Mouse (Mus musculus) midbrain, embryonic 15.5 days (tissue): ENCODE results near the gene Cdc42se2. TPM values are rescaled to one million over a fixed set of nuclear protein-coding genes. Genes with fewer than 3 reads are reported as not detected.

Experiments
- ATAC-seq: fragments of 200-750 bp; cut with Nextera tagmentation; replicated peaks from 2 replicates; pipeline ENCODE4 v1.8.0; 2017; ENCODE audit warnings: moderate TSS enrichment
- H3K27ac ChIP-seq: fragments of 300-500 bp; sonication (generic); 2 replicates; pipeline ENCODE4 v1.5.1; 2015; ENCODE audit warnings: mild to moderate bottlenecking, inconsistent platforms
- H3K27me3 ChIP-seq: fragments of 300-500 bp; sonication (generic); replicated peaks from 2 replicates; pipeline ENCODE4 v1.6.1; 2015; ENCODE audit warnings: inconsistent platforms
- H3K36me3 ChIP-seq: fragments of 300-500 bp; sonication (generic); replicated peaks from 2 replicates; pipeline ENCODE4 v1.6.1; 2015; ENCODE audit warnings: inconsistent platforms
- H3K4me1 ChIP-seq: fragments of 300-500 bp; sonication (generic); 2 replicates; pipeline ENCODE4 v1.6.1; 2015; ENCODE audit warnings: inconsistent platforms
- H3K4me2 ChIP-seq: fragments of 300-500 bp; sonication (generic); 2 replicates; pipeline ENCODE4 v1.6.1; 2015; ENCODE audit warnings: inconsistent platforms, mild to moderate bottlenecking, moderate library complexity
- H3K4me3 ChIP-seq: fragments of 300-500 bp; sonication (generic); 2 replicates; pipeline ENCODE4 v1.5.1; 2015; ENCODE audit warnings: mild to moderate bottlenecking, inconsistent platforms
- H3K9ac ChIP-seq: fragments of 300-500 bp; sonication (generic); 2 replicates; pipeline ENCODE4 v1.6.1; 2015; ENCODE audit warnings: mild to moderate bottlenecking, inconsistent platforms
- H3K9me3 ChIP-seq: fragments of 300-500 bp; sonication (generic); 2 replicates; pipeline ENCODE4 v1.6.1; 2016; ENCODE audit warnings: inconsistent platforms
- WGBS: fragments of 180-500 bp; shearing (Covaris S2); methylation state at CpG from one replicate; pipeline ENCODE4 v1.1.7; 2015; ENCODE audit warnings: mixed read lengths; 5-methylcytosine and 5-hydroxymethylcytosine counted together
- polyA plus RNA-seq: library from polyadenylated mRNA; unstranded; fragments of >200 nt; fragmentation: Nextera tagmentation; extraction: Ambion mirVana; gene quantifications from 2 replicates; pipeline ENCODE4 v1.2.1, GENCODE M21; 2015

Gene Cdc42se2
- polyA plus RNA-seq, 1 experiment from 2014 or later, result 157 TPM

- Histone ChIP-seq H3K4me1 (peaks cover 11% of the 10 kb centered on the region), H3K27ac (no peak overlapping the region), H3K4me3 (no peak overlapping the region), H3K27me3 (no peaks in the 10 kb centered on the region), H3K36me3 (no peaks in the 10 kb centered on the region), H3K9me3 (no peaks in the 10 kb centered on the region), H3K9ac (no peak overlapping the region), H3K4me2 (no peak overlapping the region)
- no peak for ATAC-seq
- WGBS, result 83% methylated on average over 3 of the region's 3 CpGs
Measured at GRCm38 (mm10) chr11:54811054-54811453, 23.6 kb upstream of the Cdc42se2 start.

GRCm38 (mm10) chr11:54809582-54809981 lies 22.1 kb upstream of the Cdc42se2 start:
- Histone ChIP-seq H3K27me3 (no peaks in the 10 kb centered on the region), H3K9me3 (no peaks in the 10 kb centered on the region)
- no peak for ATAC-seq

DNA sequence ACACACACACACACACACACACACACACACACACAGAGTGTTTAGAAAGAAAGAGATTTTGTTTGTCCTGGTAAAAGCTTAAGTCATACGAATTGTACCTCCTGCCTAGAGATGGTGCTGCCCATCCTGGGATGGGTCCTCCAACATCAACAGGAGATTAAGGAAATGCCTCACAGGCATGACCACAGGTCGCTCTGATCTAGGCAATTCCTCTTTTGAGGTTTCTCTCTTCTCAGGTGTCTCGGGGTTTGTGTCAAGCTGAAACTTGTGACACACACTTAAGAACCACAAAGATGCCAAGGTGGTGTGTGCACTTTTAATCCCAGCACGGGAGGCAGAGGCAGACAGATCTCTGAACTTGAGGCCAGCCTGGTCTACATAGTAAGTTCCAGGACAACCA lies 20.7 kb upstream of the Cdc42se2 start:
- Histone ChIP-seq H3K27me3 (no peaks in the 10 kb centered on the region), H3K4me3 (no peak overlapping the region), H3K9me3 (no peaks in the 10 kb centered on the region), H3K4me1 (peaks cover 8% of the 10 kb centered on the region), H3K27ac (no peak overlapping the region), H3K4me2 (no peak overlapping the region), H3K36me3 (no peaks in the 10 kb centered on the region), H3K9ac (no peak overlapping the region)
- no peak for ATAC-seq
- WGBS, result 85% methylated on average over 4 of the region's 4 CpGs

More at GRCm38 (mm10) chr11:54809582-54809981, 22.1 kb upstream of the Cdc42se2 start:
- no peak overlapping the region for H3K27ac ChIP-seq
- no peak overlapping the region for H3K4me3 ChIP-seq
- H3K4me2 ChIP-seq, result no peak overlapping the region
- no peaks in the 10 kb centered on the region for H3K36me3 ChIP-seq
- H3K4me1 ChIP-seq, result peaks cover 11% of the 10 kb centered on the region
- no peak overlapping the region for H3K9ac ChIP-seq
- WGBS, result 90% methylated on average over 5 of the region's 5 CpGs

DNA sequence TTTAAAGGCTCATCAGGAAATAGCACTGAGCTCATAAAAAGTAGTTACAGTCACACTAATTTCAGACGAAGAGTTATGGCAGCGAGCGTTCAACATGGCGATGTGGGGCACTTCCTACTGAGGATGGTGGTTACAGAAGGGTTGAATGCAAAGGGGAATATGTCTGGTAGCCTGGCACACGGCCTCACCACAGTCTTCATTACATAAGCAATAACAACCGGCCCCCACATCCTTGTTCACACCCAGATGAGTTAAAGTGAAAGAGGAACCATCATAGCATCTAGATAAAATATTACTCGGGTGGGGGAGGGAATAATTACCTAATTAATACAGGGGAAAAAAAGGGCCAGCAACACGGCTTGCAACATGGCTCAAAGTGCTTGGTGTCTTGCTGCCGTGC lies 20.2 kb upstream of the Cdc42se2 start:
- H3K27ac ChIP-seq, result no peak overlapping the region
- 89% methylated on average over 9 of the region's 9 CpGs for WGBS

DNA sequence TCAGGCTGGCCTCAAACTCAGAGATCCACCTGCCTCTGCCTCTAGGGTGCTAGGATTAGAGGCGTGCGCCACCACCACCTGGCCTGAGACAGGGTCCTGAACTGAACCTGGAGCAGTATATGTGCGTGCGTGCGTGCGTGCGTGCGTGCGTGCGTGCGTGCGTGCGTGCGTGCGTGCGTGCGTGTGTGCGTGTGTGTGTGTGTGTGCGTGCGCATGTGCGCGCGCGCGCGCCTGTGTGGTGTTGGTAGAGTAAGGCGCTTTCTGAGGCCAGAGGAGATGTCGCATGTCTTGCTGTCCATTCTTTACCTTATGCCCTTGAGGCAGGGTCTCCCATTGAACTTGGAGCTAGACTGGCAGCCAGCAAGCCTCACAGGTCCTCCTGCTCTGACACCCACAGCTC lies 19.4 kb upstream of the Cdc42se2 start:
- no peaks in the 10 kb centered on the region for H3K36me3 ChIP-seq
- H3K9ac ChIP-seq, result no peak overlapping the region
- H3K4me1 ChIP-seq, result no peaks in the 10 kb centered on the region
- H3K27me3 ChIP-seq, result no peaks in the 10 kb centered on the region
- ATAC-seq, result no peak
- 93% methylated on average over 28 of the region's 28 CpGs for WGBS
- H3K4me3 ChIP-seq, result no peak overlapping the region
- no peak overlapping the region for H3K4me2 ChIP-seq
- H3K27ac ChIP-seq, result no peak overlapping the region
- no peaks in the 10 kb centered on the region for H3K9me3 ChIP-seq

More for the DNA sequence above, 20.2 kb upstream of the Cdc42se2 start:
- ATAC-seq, result no peak
- H3K9me3 ChIP-seq, result no peaks in the 10 kb centered on the region
- no peaks in the 10 kb centered on the region for H3K36me3 ChIP-seq
- H3K9ac ChIP-seq, result no peak overlapping the region
- H3K4me3 ChIP-seq, result no peak overlapping the region
- peaks cover 3% of the 10 kb centered on the region for H3K4me1 ChIP-seq
- H3K27me3 ChIP-seq, result no peaks in the 10 kb centered on the region
- no peak overlapping the region for H3K4me2 ChIP-seq

DNA sequence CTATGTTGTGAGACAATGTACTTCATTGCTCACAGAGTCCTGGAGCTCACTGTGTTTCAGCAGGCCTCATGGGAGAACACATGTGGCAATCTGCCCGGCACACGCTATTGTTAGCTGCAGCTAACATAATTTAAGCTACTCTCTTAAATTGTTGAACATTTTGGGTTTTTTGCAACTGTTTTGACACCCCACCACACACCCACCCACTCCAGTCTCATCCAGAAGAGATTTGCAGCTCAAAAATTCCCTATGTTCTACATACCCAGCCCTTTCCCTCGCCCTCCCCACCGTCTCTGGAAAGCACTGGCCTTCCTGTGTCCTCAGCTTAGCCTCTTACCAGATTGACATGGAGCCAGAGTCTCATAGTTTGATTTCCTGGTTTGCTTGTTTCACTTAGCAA lies 17.7 kb upstream of the Cdc42se2 start:
- WGBS, result 86% methylated on average over 4 of the region's 4 CpGs
- no peak for ATAC-seq

GRCm38 (mm10) chr11:54802621-54803020 lies 15.1 kb upstream of the Cdc42se2 start:
- Histone ChIP-seq H3K9ac (no peak overlapping the region), H3K36me3 (no peaks in the 10 kb centered on the region), H3K4me2 (no peak overlapping the region), H3K4me1 (no peaks in the 10 kb centered on the region), H3K27me3 (no peaks in the 10 kb centered on the region), H3K4me3 (no peak overlapping the region), H3K9me3 (no peaks in the 10 kb centered on the region), H3K27ac (no peak overlapping the region)
- no peak for ATAC-seq
- WGBS, result 76% methylated on average over 6 of the region's 6 CpGs

More for the DNA sequence above, 17.7 kb upstream of the Cdc42se2 start:
- Histone ChIP-seq H3K36me3 (no peaks in the 10 kb centered on the region), H3K4me2 (no peak overlapping the region), H3K9me3 (no peaks in the 10 kb centered on the region), H3K4me1 (no peaks in the 10 kb centered on the region), H3K4me3 (no peak overlapping the region), H3K27me3 (no peaks in the 10 kb centered on the region), H3K27ac (no peak overlapping the region), H3K9ac (no peak overlapping the region)

- H3K4me1 ChIP-seq, result no peaks in the 10 kb centered on the region
- no peak overlapping the region for H3K27ac ChIP-seq
- WGBS, result 82% methylated on average over 6 of the region's 6 CpGs
- H3K9me3 ChIP-seq, result no peaks in the 10 kb centered on the region
- no peaks in the 10 kb centered on the region for H3K27me3 ChIP-seq
- no peak overlapping the region for H3K4me2 ChIP-seq
- H3K4me3 ChIP-seq, result no peak overlapping the region
- H3K9ac ChIP-seq, result no peak overlapping the region
- no peaks in the 10 kb centered on the region for H3K36me3 ChIP-seq
- no peak for ATAC-seq
Measured at GRCm38 (mm10) chr11:54801791-54802558, 14.5 kb upstream of the Cdc42se2 start.

GRCm38 (mm10) chr11:54796551-54796950 lies 9.1 kb upstream of the Cdc42se2 start:
- Histone ChIP-seq H3K9ac (no peak overlapping the region), H3K36me3 (no peaks in the 10 kb centered on the region), H3K9me3 (no peaks in the 10 kb centered on the region), H3K4me1 (no peaks in the 10 kb centered on the region), H3K27ac (no peak overlapping the region), H3K4me3 (no peak overlapping the region), H3K27me3 (no peaks in the 10 kb centered on the region), H3K4me2 (no peak overlapping the region)
- no peak for ATAC-seq
- WGBS, result 84% methylated on average over 11 of the region's 11 CpGs

GRCm38 (mm10) chr11:54794678-54795077 lies 7.2 kb upstream of the Cdc42se2 start:
- Histone ChIP-seq H3K4me3 (no peak overlapping the region), H3K4me1 (no peaks in the 10 kb centered on the region), H3K27ac (no peak overlapping the region), H3K27me3 (no peaks in the 10 kb centered on the region), H3K36me3 (no peaks in the 10 kb centered on the region), H3K9me3 (no peaks in the 10 kb centered on the region), H3K4me2 (no peak overlapping the region), H3K9ac (no peak overlapping the region)
- ATAC-seq, result no peak
- WGBS, result 82% methylated on average over 3 of the region's 3 CpGs

DNA sequence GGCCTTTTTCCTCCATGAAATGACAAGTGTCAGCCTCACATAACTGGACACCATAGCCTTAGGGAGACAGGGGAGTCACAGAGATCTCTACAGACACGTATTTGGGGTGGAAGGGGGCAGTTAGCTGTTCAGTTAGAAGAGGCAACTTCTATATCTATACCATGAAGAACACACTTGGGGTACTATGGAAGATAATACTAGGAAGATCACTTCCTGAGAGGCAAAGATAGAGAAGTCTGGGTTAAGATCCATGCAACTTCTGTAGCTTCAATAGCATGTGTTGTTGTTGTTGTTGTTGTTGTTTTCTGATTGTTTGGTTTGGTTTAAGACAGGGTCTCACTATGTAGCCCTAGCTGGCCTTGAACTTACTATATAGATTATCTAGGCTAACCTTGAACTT lies 5.7 kb upstream of the Cdc42se2 start:
- ATAC-seq, result no peak
- 94% methylated on average over 1 of the region's 1 CpGs for WGBS
- Histone ChIP-seq H3K9ac (no peak overlapping the region), H3K4me3 (no peak overlapping the region), H3K27me3 (no peaks in the 10 kb centered on the region), H3K4me1 (0 out of 2 replicates have a peak, but pooled peaks cover under 1% of the 10 kb centered on the region), H3K9me3 (no peaks in the 10 kb centered on the region), H3K36me3 (no peaks in the 10 kb centered on the region), H3K4me2 (no peak overlapping the region), H3K27ac (no peak overlapping the region)

DNA sequence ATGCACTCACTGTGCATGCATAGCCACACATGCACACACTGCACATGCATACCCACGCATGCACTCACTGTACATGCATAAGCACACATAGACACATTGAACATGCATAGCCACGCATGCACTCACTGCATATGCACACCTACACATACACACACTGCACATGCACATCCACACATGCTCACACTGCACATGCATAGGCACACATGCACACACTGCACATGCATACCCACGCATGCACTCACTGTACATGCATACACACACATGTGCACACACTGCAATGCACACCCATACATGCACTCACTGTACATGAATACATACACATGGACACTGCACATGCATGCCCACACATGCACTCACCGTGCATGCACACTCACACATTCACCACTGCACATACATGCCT lies 4.0 kb upstream of the Cdc42se2 start:
- no peaks in the 10 kb centered on the region for H3K27me3 ChIP-seq

GRCm38 (mm10) chr11:54786858-54787487 lies 502 bp downstream of the Cdc42se2 start:
- peak; percentile 86 for ATAC-seq
- Histone ChIP-seq H3K27me3 (no peaks in the 10 kb centered on the region), H3K4me3 (peak overlapping the region; percentile 99), H3K9ac (peak overlapping the region; percentile 97), H3K27ac (peak overlapping the region; percentile 97), H3K36me3 (no peaks in the 10 kb centered on the region), H3K4me2 (peak overlapping the region; percentile 83), H3K9me3 (no peaks in the 10 kb centered on the region), H3K4me1 (peaks cover 20% of the 10 kb centered on the region)
- whole genome bisulfite sequencing, result under 1% methylated on average over 54 of the region's 54 CpGs

More for the DNA sequence above, 4.0 kb upstream of the Cdc42se2 start:
- Histone ChIP-seq H3K27ac (no peak overlapping the region), H3K9ac (no peak overlapping the region), H3K9me3 (no peaks in the 10 kb centered on the region), H3K4me1 (peaks cover 3% of the 10 kb centered on the region; the same call in 1 of the 2 replicates), H3K4me3 (no peak overlapping the region), H3K36me3 (no peaks in the 10 kb centered on the region), H3K4me2 (no peak overlapping the region)
- no peak for ATAC-seq
- WGBS, result 93% methylated on average over 4 of the region's 4 CpGs
